Mouse (Mus musculus) liver, postnatal 0 days (tissue): ENCODE data around the gene Pmepa1. TPM values are rescaled to one million over a fixed set of nuclear protein-coding genes. Genes with fewer than 3 reads are reported as not detected.

Experiments used
- ATAC-seq: fragments of 200-750 bp; cut with Nextera tagmentation; 2 replicates; pipeline ENCODE4 v1.8.0; 2017; ENCODE audit warnings: mild to moderate bottlenecking, moderate library complexity
- DNase-seq: peaks from one replicate; pipeline ENCODE4 v3.0.0-alpha.2; 2016
- H3K27ac ChIP-seq: fragments of 300-500 bp; sonication (generic); 2 replicates; pipeline ENCODE4 v1.5.1; 2014; ENCODE audit warnings: antibody characterized with exemption, moderate library complexity, mild to moderate bottlenecking, low read depth
- H3K27me3 ChIP-seq: fragments of 300-500 bp; sonication (generic); 2 replicates; pipeline ENCODE4 v1.6.1; 2014; ENCODE audit warnings: low read length, control low read depth, mixed read lengths; ENCODE audit not compliant: insufficient read depth
- H3K36me3 ChIP-seq: fragments of 300-500 bp; sonication (generic); replicated peaks from 2 replicates; pipeline ENCODE4 v1.6.1; 2014; ENCODE audit warnings: mild to moderate bottlenecking, control low read depth, low read length, moderate library complexity, mixed read lengths; ENCODE audit not compliant: insufficient read depth
- H3K4me1 ChIP-seq: fragments of 300-500 bp; sonication (generic); 2 replicates; pipeline ENCODE4 v1.6.1; 2014; ENCODE audit warnings: antibody characterized with exemption, mild to moderate bottlenecking, control low read depth; ENCODE audit not compliant: insufficient read depth
- H3K4me2 ChIP-seq: fragments of 300-500 bp; sonication (generic); 2 replicates; pipeline ENCODE4 v1.6.1; 2014; ENCODE audit warnings: low read depth, mild to moderate bottlenecking, low read length, moderate library complexity, mixed read lengths
- H3K4me3 ChIP-seq: fragments of 300-500 bp; sonication (generic); 2 replicates; pipeline ENCODE4 v1.5.1; 2014; ENCODE audit warnings: low read depth, low read length
- H3K9ac ChIP-seq: fragments of 300-500 bp; sonication (generic); replicated peaks from 2 replicates; pipeline ENCODE4 v1.6.1; 2014; ENCODE audit warnings: mild to moderate bottlenecking, moderate library complexity
- H3K9me3 ChIP-seq: fragments of 300-500 bp; sonication (generic); 2 replicates; pipeline ENCODE4 v1.6.1; 2016; ENCODE audit warnings: mild to moderate bottlenecking, control low read depth, low read length, mixed read lengths
- CTCF ChIP-seq: sonication (generic); IDR thresholded peaks from 2 replicates; pipeline ENCODE4 v1.5.1; 2016; ENCODE audit warnings: antibody characterized with exemption, low read depth
- EP300 ChIP-seq: IDR thresholded peaks from 2 replicates; pipeline ENCODE4 v1.6.1; 2016; ENCODE audit warnings: antibody characterized with exemption, low read depth, mild to moderate bottlenecking
- WGBS: fragments of 180-500 bp; shearing (Covaris S2); extraction: QIAGEN DNeasy Blood & Tissue Kit; methylation state at CpG from one replicate; pipeline ENCODE4 v1.1.7; 2014; ENCODE audit not compliant: insufficient replicate concordance; 5-methylcytosine and 5-hydroxymethylcytosine counted together
- polyA plus RNA-seq: library from polyadenylated mRNA; unstranded; fragments of >200 nt; fragmentation: Nextera tagmentation; extraction: Ambion mirVana; gene quantifications from 2 replicates; pipeline ENCODE4 v1.2.1, GENCODE M21; 2015

The Pmepa1 gene
- polyA plus RNA-seq, 1 experiment from 2014 or later: 0.36 TPM

DNA sequence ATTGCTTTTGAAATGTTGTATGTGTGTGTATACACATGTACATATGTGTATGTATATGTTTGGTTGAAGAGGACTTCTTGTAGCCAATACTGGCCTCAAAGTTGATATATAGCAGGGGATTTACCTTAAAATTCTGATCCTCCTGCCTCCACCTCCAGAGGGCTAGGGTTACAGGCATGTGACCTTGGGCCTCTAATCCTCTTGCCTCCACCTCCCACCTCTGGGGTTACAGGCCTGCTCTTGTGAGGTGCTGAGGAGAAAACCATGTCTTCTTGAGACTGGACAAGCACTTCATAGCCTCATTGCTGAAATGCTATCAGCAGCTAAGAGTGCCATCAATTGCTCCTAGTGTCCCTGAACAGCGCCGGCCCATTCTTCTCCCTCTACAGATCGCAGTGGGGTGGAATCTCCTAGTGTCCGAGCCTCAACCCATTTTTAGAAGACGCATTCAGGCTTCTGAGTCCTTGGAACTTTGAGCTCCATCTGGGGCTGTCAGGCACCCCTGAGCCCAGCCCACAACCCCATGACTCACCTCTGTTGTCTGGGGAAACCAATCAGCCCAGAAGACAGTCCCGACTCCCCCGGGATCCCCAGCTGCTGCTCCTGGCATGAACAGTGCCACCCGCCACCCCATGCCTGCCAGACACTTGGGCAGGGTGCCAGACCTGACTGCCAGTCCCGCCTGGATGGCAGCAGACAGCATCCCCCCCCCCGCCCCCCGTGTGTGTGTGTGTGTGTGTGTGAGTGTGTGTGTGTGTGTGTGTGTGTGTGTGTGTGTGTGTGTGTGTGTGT is 30.6 kb upstream of the Pmepa1 start:
- Histone ChIP-seq H3K27me3 (peaks cover 6% of the 10 kb centered on the region; the same call in 1 of the 2 replicates), H3K27ac (no peak overlapping the region), H3K4me3 (no peak overlapping the region), H3K4me2 (no peak overlapping the region), H3K36me3 (no peaks in the 10 kb centered on the region), H3K9ac (no peak overlapping the region), H3K4me1 (no peaks in the 10 kb centered on the region), H3K9me3 (no peaks in the 10 kb centered on the region)
- TF ChIP-seq EP300 (no peak), CTCF (no peak)
- WGBS: 56% methylated on average over 8 of the region's 11 CpGs
- no peak for ATAC-seq
- peak; percentile 37 for DNase-seq

DNA sequence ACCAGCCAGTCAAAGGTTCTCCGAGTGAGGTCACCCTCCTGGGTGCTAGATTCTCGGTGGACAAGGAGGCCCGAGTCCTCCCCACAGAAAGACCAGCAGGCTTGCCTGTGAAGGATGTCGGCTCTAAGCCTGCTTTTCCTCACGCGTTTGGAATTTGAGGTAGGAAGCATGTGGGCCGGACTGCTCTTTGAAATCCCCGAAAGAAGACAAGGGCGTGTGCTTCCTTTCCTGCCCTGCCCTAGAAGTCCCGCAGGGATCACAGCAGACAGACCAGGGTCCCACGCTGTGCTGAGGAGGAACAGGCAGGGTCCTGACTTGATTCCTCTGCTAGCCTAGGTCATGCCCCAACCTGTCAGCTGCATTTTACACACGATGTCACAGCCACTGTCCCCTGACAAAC is 28.7 kb upstream of the Pmepa1 start:
- DNase-seq (no peak), ATAC-seq (no peak)
- Histone ChIP-seq H3K4me2 (no peak overlapping the region), H3K27ac (no peak overlapping the region), H3K9ac (no peak overlapping the region), H3K9me3 (no peaks in the 10 kb centered on the region), H3K27me3 (peaks cover 6% of the 10 kb centered on the region; the same call in 1 of the 2 replicates), H3K4me1 (no peaks in the 10 kb centered on the region), H3K36me3 (no peaks in the 10 kb centered on the region), H3K4me3 (no peak overlapping the region)
- 42% methylated on average over 12 of the region's 12 CpGs for WGBS
- TF ChIP-seq CTCF: no peak
- TF ChIP-seq EP300: no peak

DNA sequence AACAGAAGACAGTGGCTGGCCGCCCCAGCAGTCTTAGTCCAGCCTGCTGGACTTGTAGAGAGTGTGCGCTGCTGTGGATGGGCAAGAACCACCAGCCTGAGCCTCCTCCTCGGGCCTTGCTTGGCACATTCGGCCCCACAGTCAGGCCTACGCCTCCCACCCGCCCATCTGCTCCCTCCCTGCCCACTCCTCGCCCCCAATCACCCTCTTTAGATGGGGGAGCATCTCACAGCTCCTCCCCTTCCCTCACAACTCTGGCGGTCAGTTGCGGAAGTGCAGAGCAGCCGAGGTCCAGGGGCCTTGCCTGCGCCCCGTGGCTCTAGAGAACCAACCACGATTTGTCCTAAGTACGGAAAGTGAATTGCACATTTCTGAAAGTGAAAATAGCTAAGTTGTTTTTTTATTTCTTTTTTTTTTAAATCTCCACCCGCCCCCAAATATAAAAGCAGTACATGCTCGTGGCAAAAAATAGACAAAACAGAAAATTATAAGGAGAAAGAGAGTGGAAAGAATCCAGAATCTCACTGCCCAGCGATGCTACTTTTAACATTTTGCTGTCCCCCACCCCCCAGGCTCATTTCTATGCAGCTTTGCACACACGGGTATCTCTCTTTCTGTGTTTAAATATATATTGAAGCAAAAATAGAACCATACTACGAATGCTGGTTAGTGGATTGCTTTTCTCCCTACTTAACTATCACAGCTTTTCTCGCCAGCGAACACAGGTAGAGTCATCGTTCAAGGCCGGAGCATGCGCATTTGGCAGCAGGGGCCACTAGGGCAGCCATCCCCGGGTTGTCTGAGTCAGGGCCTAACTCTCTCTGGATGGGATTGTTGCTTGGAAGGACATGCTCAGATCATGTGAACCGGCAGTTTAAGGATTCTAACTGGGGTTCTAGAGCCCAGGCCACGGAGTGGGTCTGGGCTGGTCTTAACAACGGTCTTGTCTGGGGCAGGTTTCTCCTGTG is 24.6 kb upstream of the Pmepa1 start:
- Histone ChIP-seq H3K9ac (no peak overlapping the region), H3K4me1 (no peaks in the 10 kb centered on the region), H3K27ac (no peak overlapping the region), H3K4me3 (no peak overlapping the region), H3K36me3 (no peaks in the 10 kb centered on the region), H3K4me2 (no peak overlapping the region), H3K27me3 (peaks cover 3% of the 10 kb centered on the region; the same call in 1 of the 2 replicates), H3K9me3 (no peaks in the 10 kb centered on the region)
- WGBS: 66% methylated on average over 28 of the region's 28 CpGs
- ATAC-seq (no peak), DNase-seq (no peak)
- TF ChIP-seq EP300: no peak
- peak; percentile 27; the same call in 1 of the 2 replicates for TF ChIP-seq CTCF

DNA sequence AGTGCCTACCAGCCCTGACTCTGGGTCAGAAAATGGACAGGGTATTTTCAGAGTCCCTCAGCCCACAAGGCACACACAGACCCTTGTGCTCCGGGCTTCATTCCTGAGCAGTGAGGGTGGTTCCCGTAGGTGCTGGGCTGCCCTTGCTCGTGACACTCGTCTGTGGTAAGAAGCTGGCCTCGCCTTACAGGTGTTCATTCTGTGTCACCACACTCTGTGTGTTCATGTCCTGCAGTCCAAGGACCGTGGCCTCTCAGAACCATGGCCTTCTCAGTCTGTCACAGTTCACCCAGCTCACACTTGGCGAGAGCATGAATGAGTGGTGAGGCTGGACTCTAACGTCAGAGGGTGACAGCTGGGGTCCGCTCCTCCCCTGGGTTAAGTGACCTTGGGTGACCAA is 20.1 kb upstream of the Pmepa1 start:
- no peak overlapping the region for H3K27ac ChIP-seq
- TF ChIP-seq CTCF (no peak), EP300 (no peak)
- H3K9ac ChIP-seq: no peak overlapping the region
- no peak overlapping the region for H3K4me2 ChIP-seq
- H3K4me3 ChIP-seq: no peak overlapping the region
- 84% methylated on average over 9 of the region's 9 CpGs for WGBS
- H3K27me3 ChIP-seq: no peaks in the 10 kb centered on the region
- no peaks in the 10 kb centered on the region for H3K36me3 ChIP-seq
- ATAC-seq: no peak
- no peak for DNase-seq
- no peaks in the 10 kb centered on the region for H3K4me1 ChIP-seq
- no peaks in the 10 kb centered on the region; the same call in 1 of the 2 replicates for H3K9me3 ChIP-seq

DNA sequence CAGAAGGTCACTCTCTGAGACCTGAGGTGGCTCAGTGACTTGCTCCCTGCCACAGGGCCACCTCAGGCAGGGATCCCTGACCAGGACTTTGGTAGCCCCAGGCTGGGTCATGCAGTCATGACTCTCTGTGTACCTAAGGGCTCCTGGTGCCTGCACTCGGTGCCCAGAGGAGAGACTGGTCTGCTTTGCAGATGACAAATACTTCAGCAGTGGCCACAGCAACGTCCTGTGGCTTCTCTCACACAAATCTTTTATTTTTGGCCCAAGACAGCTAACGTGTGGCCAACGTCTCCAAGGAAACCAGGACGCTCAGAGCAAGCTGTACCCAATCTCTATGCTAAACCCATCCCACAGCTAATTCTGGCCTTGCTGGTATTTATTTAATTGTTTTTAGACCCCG is 16.7 kb upstream of the Pmepa1 start:
- Histone ChIP-seq H3K4me2 (no peak overlapping the region), H3K4me3 (no peak overlapping the region), H3K27me3 (no peaks in the 10 kb centered on the region), H3K9ac (no peak overlapping the region), H3K4me1 (no peaks in the 10 kb centered on the region), H3K27ac (no peak overlapping the region), H3K36me3 (no peaks in the 10 kb centered on the region), H3K9me3 (no peaks in the 10 kb centered on the region; the same call in 1 of the 2 replicates)
- ATAC-seq (no peak), DNase-seq (no peak)
- WGBS: 59% methylated on average over 6 of the region's 6 CpGs
- TF ChIP-seq EP300 (no peak), CTCF (no peak)

DNA sequence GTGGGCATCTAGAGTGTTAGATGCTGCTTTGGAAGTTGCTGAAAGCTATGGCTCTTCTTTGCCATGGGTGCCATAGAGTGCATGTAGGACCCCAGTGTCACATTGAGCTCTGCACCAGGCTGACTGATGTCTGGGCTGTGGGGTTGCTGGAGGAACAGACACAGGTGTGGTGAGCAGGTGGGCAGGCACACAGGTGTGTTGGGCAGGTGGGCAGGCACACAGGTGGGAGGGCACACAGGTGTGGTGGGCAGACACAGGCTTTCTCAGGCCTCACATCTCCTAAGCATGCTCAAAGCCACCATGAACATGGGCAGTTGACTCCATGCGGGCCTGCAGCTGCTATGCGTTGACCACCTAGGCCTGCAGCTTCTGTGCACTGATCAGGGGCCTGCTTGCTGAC is 16.2 kb upstream of the Pmepa1 start:
- Histone ChIP-seq H3K36me3 (no peaks in the 10 kb centered on the region), H3K27me3 (no peaks in the 10 kb centered on the region), H3K4me2 (no peak overlapping the region), H3K4me1 (no peaks in the 10 kb centered on the region), H3K9ac (no peak overlapping the region), H3K9me3 (no peaks in the 10 kb centered on the region; the same call in 1 of the 2 replicates), H3K27ac (no peak overlapping the region), H3K4me3 (no peak overlapping the region)
- ATAC-seq (no peak), DNase-seq (no peak)
- TF ChIP-seq EP300 (no peak), CTCF (no peak)
- WGBS: 92% methylated on average over 2 of the region's 2 CpGs
